In genomic region chr10:14314607-14315006, GRCm38 (mm10) we compare ENCODE assay signal across 16 mouse cellular contexts.
A peak's percentile ranks its signal among the peaks of the same experiment; 100 is the strongest.
DNase-seq lines count a peak whose midpoint lies in the region; ATAC-seq and TF ChIP-seq lines count a peak whose summit lies in the region.
"Had no signal": no experiment of that assay in that cellular context is flagged by ENCODE, and none has a peak within 500 bp of the region (broad histone marks: within the 10 kb centered on the region; RNA-seq: fewer than 3 reads in every experiment).

No protein-coding gene starts in this region.

- TF ChIP-seq CTCF in stomach, postnatal 0 days (IDR thresholded peaks at IDR 0.05; ENCODE audit: low read depth): no peak

- H3K27ac ChIP-seq in forebrain, embryonic 16.5 days (ENCODE audit: low read length): no peak overlapping the region
- H3K27ac ChIP-seq in forebrain, embryonic 10.5 days: no peak overlapping the region
- H3K27ac ChIP-seq in stomach, postnatal 0 days (replicated peaks): no peak overlapping the region
- H3K27ac ChIP-seq: limb, embryonic 15.5 days; midbrain, embryonic 15.5 days; stomach, embryonic 15.5 days had no signal

- TF ChIP-seq EP300 in stomach, postnatal 0 days (optimal IDR thresholded peaks at IDR 0.05): no peak

- no peaks in the 10 kb centered on the region for H3K36me3 ChIP-seq in forebrain, embryonic 16.5 days (ENCODE audit: control insufficient read depth, insufficient read depth)
- no peaks in the 10 kb centered on the region for H3K36me3 ChIP-seq in forebrain, embryonic 10.5 days (replicated peaks)
- no peaks in the 10 kb centered on the region for H3K36me3 ChIP-seq in stomach, postnatal 0 days (ENCODE audit: control insufficient read depth, insufficient read depth, low read length)
- H3K36me3 ChIP-seq: limb, embryonic 15.5 days; midbrain, embryonic 15.5 days; stomach, embryonic 15.5 days had no signal

- ATAC-seq in forebrain, embryonic 16.5 days: 0 out of 2 replicates have a peak, but pooled peaks have one; percentile 38
- no peak for ATAC-seq in stomach, postnatal 0 days (ENCODE audit: low FRiP score, low TSS enrichment)
- ATAC-seq: forebrain, embryonic 14.5 days; midbrain, embryonic 15.5 days had no signal

- H3K9me3 ChIP-seq in forebrain, embryonic 16.5 days (ENCODE audit: control insufficient read depth, low read length): no peaks in the 10 kb centered on the region
- no peaks in the 10 kb centered on the region for H3K9me3 ChIP-seq in forebrain, embryonic 10.5 days
- H3K9me3 ChIP-seq in stomach, postnatal 0 days (ENCODE audit: control insufficient read depth, low read length): no peaks in the 10 kb centered on the region
- H3K9me3 ChIP-seq: limb, embryonic 15.5 days; midbrain, embryonic 15.5 days; stomach, embryonic 15.5 days had no signal

- H3K4me3 ChIP-seq in forebrain, embryonic 16.5 days (replicated peaks; ENCODE audit: low read length): no peak overlapping the region
- H3K4me3 ChIP-seq in forebrain, embryonic 10.5 days: no peak overlapping the region
- H3K4me3 ChIP-seq in stomach, postnatal 0 days (ENCODE audit: low read depth, low read length): no peak overlapping the region
- H3K4me3 ChIP-seq: limb, embryonic 15.5 days; midbrain, embryonic 15.5 days; stomach, embryonic 15.5 days had no signal

- no peaks in the 10 kb centered on the region for H3K27me3 ChIP-seq in forebrain, embryonic 16.5 days (replicated peaks; ENCODE audit: control insufficient read depth, insufficient read depth, low read length)
- no peaks in the 10 kb centered on the region for H3K27me3 ChIP-seq in forebrain, embryonic 10.5 days (ENCODE audit: poor library complexity, severe bottlenecking)
- H3K27me3 ChIP-seq in stomach, postnatal 0 days (ENCODE audit: control insufficient read depth, insufficient read depth, low read length): no peaks in the 10 kb centered on the region
- H3K27me3 ChIP-seq: limb, embryonic 15.5 days; midbrain, embryonic 15.5 days; stomach, embryonic 15.5 days had no signal

- WGBS in forebrain, embryonic 16.5 days: 50% methylated on average over 4 of the region's 4 CpGs
- WGBS in forebrain, embryonic 10.5 days: 67% methylated on average over 4 of the region's 4 CpGs
- 43% methylated on average over 4 of the region's 4 CpGs for WGBS in stomach, postnatal 0 days

- H3K4me1 ChIP-seq in forebrain, embryonic 16.5 days (replicated peaks; ENCODE audit: control insufficient read depth, insufficient read depth, low read length): no peaks in the 10 kb centered on the region
- no peaks in the 10 kb centered on the region for H3K4me1 ChIP-seq in forebrain, embryonic 10.5 days
- no peaks in the 10 kb centered on the region for H3K4me1 ChIP-seq in stomach, postnatal 0 days (replicated peaks; ENCODE audit: control insufficient read depth, insufficient read depth)
- H3K4me1 ChIP-seq: limb, embryonic 15.5 days; midbrain, embryonic 15.5 days; stomach, embryonic 15.5 days had no signal

- H3K4me2 ChIP-seq in forebrain, embryonic 16.5 days (ENCODE audit: low read length): no peak overlapping the region
- H3K4me2 ChIP-seq in stomach, postnatal 0 days (replicated peaks; ENCODE audit: low read depth): no peak overlapping the region
- H3K4me2 ChIP-seq: limb, embryonic 15.5 days; midbrain, embryonic 15.5 days; stomach, embryonic 15.5 days had no signal

- DNase-seq in forebrain, embryonic 10.5 days (ENCODE audit: extremely low spot score, low spot score): no peak
- peak; percentile 86 for DNase-seq in CD4-positive helper T cell, adult 2 months (ENCODE audit: low read depth, low spot score)
- DNase-seq in induced T-regulatory cell, adult 2 months (ENCODE audit: low read depth): peak; percentile 60
- DNase-seq in right cerebral cortex, adult 2 months (ENCODE audit: low spot score in 2 of 2): peak; percentile 60 to 67
- DNase-seq in stomach, postnatal 0 days (ENCODE audit: low spot score): no peak
- no peak for DNase-seq in kidney, adult 9 months
- no peak for DNase-seq in cerebellum, adult 11-12 months
- DNase-seq: adrenal gland, adult 2 months; heart, adult 18-20 months; kidney, adult 2 months; lung, postnatal 10 days had no signal

- no peak overlapping the region for H3K9ac ChIP-seq in forebrain, embryonic 16.5 days (replicated peaks; ENCODE audit: low read depth, low read length)
- no peak overlapping the region for H3K9ac ChIP-seq in stomach, postnatal 0 days (ENCODE audit: low read length)
- H3K9ac ChIP-seq: limb, embryonic 15.5 days; midbrain, embryonic 15.5 days; stomach, embryonic 15.5 days had no signal

Comparison
In these comparisons a context has a peak if more than half of its experiments do, and no peak if none do; other contexts are left out.
1. DNase-seq: peak in CD4-positive helper T cell, adult 2 months (single experiment), induced T-regulatory cell, adult 2 months (single experiment) and right cerebral cortex, adult 2 months (2 of 2); none in forebrain, embryonic 10.5 days (single experiment), stomach, postnatal 0 days (single experiment), kidney, adult 9 months (single experiment) and cerebellum, adult 11-12 months (single experiment).